Mouse (Mus musculus): ENCODE results near the gene Ahcyl1. TPM values are rescaled to one million over a fixed set of nuclear protein-coding genes. Genes with fewer than 3 reads are reported as not detected.

Ahcyl1 gene
- polyA plus RNA-seq (2015; fragmentation: Nextera tagmentation; extraction: Ambion mirVana), result 116 and 117 TPM in 2 replicates

DNA sequence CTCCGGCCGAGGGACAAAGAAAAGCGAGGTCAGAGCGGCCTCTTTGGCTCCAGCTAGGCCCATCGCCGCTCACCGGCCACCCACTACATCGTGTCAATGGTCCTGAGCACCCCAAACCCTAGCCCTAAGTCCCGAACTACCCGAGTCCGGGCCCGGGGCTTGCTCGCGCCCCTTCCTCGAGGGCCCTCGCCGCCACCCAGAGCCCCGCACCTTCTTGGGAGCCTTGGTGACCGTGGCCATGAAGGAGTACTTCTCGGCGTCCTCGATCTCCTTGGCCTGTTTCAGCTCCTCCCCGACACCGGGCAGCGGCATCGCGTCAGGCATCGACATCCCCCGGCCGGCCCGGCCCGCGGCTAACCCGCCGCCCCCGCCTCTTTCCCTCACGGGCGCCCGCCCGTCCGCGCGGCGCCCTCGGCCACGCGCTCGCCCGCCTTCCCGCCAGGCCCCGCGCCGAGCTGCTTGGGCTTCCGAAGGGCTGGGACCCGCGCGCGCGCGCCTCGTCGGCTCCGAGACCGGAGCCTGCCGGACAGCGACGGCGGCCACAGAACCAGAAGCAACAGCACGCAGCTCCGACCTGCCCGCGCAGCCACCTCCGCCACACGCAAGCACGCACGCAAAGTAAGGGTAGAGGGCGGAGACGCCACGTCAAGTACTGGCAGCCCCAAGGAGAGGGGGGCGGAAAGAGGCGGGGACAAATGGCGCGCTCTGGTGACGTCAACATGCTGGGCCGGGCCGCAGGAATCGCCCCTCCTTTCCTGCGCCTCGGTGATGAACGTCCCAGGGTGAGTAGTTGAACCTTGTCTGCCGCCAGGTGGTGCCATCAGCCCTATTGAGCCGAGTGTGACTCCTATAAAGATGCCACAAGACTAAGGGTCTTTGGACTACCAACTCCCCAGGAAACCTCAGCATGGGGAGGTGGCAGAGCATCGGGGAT, at the start of gene Ahcyl1:
Gene Ahcyl1, minus strand, starts transcription at position 613 of the 934 bp plus-strand sequence.
- peak; percentile 99 for ATAC-seq
- H3K4me3 ChIP-seq (ENCODE audit: low read length), result peak within 1 kb of the TSS; percentile 79
- H3K36me3 ChIP-seq (ENCODE audit: control insufficient read depth, insufficient read depth, low read length), result no peaks in the 10 kb centered on the region
- peak within 1 kb of the TSS; percentile 95 for H3K27ac ChIP-seq (ENCODE audit: low read depth, low read length)
- H3K4me1 ChIP-seq (ENCODE audit: control insufficient read depth, insufficient read depth, low read depth, low read length), result peaks cover 30% of the 10 kb centered on the region
- H3K27me3 ChIP-seq (replicated peaks; ENCODE audit: control insufficient read depth, insufficient read depth, low read length), result no peaks in the 10 kb centered on the region; the same call in 1 of the 2 replicates
- WGBS, result under 1% methylated on average over 93 of the region's 93 CpGs
- peak within 1 kb of the TSS; percentile 87 for H3K4me2 ChIP-seq (ENCODE audit: low read length)
- no peaks in the 10 kb centered on the region for H3K9me3 ChIP-seq (ENCODE audit: control insufficient read depth, low read length)
- H3K9ac ChIP-seq (ENCODE audit: low read depth, low read length), result peak within 1 kb of the TSS; percentile 92

DNA sequence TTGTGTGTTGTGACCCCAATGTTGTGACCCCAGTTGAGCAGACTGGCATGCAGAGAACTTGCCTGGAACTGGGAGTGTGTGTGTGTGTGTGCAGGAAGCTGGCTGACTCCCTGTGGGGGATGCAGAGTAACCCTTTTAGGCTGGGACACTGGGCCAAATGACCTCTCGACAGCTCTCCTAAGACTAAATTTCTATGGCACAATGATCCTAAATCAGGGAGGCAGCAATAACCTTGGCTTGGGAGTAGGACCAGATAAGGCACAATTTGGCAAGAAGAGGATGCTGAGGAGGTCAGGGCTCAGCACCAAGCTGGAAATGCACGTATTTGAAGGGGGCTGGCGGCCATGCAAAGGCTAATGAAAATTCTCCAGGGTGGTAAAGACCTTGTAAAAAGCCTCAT, 49.7 kb upstream of the Ahcyl1 start:
- H3K4me1 ChIP-seq (ENCODE audit: control insufficient read depth, insufficient read depth, low read depth, low read length), result peaks cover 3% of the 10 kb centered on the region
- no peaks in the 10 kb centered on the region for H3K9me3 ChIP-seq (ENCODE audit: control insufficient read depth, low read length)
- no peak overlapping the region for H3K4me3 ChIP-seq (ENCODE audit: low read length)
- no peaks in the 10 kb centered on the region for H3K36me3 ChIP-seq (ENCODE audit: control insufficient read depth, insufficient read depth, low read length)
- H3K4me2 ChIP-seq (ENCODE audit: low read length), result no peak overlapping the region
- H3K9ac ChIP-seq (ENCODE audit: low read depth, low read length), result no peak overlapping the region
- ATAC-seq, result no peak
- no peak overlapping the region for H3K27ac ChIP-seq (ENCODE audit: low read depth, low read length)
- H3K27me3 ChIP-seq (replicated peaks; ENCODE audit: control insufficient read depth, insufficient read depth, low read length), result no peaks in the 10 kb centered on the region
- 83% methylated on average over 3 of the region's 3 CpGs for WGBS

DNA sequence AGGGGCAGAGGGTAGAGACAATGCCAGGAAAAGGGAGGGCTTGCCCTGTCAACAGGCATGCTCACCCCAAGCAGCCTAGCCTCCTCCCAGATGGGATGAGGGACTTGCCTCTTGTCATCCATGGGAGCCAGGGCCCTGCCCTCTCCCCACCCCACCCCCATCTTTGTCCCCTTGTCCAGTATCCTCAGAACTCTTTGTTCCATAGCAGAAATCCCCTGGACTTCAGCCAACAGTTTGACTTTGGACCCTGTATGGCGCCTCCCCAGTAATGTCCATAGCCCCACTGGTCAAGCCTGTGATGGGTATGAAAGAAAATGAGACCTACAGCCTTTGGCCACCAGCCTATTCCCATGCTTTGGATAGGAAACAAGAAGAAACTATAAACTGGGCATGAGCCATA, 47.3 kb upstream of the Ahcyl1 start:
- no peak overlapping the region for H3K9ac ChIP-seq (ENCODE audit: low read depth, low read length)
- peaks cover 18% of the 10 kb centered on the region for H3K4me1 ChIP-seq (ENCODE audit: control insufficient read depth, insufficient read depth, low read depth, low read length)
- H3K4me3 ChIP-seq (ENCODE audit: low read length), result no peak overlapping the region
- no peak overlapping the region for H3K27ac ChIP-seq (ENCODE audit: low read depth, low read length)
- H3K27me3 ChIP-seq (replicated peaks; ENCODE audit: control insufficient read depth, insufficient read depth, low read length), result no peaks in the 10 kb centered on the region
- 75% methylated on average over 1 of the region's 1 CpGs for WGBS
- H3K4me2 ChIP-seq (ENCODE audit: low read length), result no peak overlapping the region
- no peak for ATAC-seq
- no peaks in the 10 kb centered on the region for H3K36me3 ChIP-seq (ENCODE audit: control insufficient read depth, insufficient read depth, low read length)
- no peaks in the 10 kb centered on the region for H3K9me3 ChIP-seq (ENCODE audit: control insufficient read depth, low read length)

DNA sequence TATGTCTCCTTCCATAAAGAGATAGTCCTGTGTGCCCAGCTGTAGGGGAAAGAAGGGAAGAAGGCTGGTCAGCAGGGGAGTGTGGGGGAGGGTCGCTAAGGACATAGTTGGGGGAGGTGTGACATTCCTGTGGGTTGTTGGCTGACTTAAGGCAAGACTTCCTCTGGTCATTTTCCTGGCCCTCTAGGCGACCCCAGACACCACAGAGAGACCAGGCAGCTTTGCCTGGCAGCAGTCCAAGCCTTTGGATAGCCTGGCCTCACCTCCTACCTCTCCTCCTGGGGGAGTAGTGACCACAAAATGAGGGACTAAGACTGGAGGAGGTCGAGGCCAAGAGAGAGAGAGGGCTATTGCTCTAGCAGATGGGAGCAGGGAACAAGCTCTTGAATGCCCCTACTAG, 46.7 kb upstream of the Ahcyl1 start:
- Histone ChIP-seq H3K9ac (ENCODE audit: low read depth, low read length) (no peak overlapping the region), H3K4me2 (ENCODE audit: low read length) (no peak overlapping the region), H3K9me3 (ENCODE audit: control insufficient read depth, low read length) (no peaks in the 10 kb centered on the region), H3K27ac (ENCODE audit: low read depth, low read length) (no peak overlapping the region), H3K36me3 (ENCODE audit: control insufficient read depth, insufficient read depth, low read length) (no peaks in the 10 kb centered on the region), H3K4me3 (ENCODE audit: low read length) (no peak overlapping the region), H3K27me3 (replicated peaks; ENCODE audit: control insufficient read depth, insufficient read depth, low read length) (no peaks in the 10 kb centered on the region), H3K4me1 (ENCODE audit: control insufficient read depth, insufficient read depth, low read depth, low read length) (peaks cover 18% of the 10 kb centered on the region)
- 52% methylated on average over 3 of the region's 3 CpGs for WGBS
- no peak for ATAC-seq

DNA sequence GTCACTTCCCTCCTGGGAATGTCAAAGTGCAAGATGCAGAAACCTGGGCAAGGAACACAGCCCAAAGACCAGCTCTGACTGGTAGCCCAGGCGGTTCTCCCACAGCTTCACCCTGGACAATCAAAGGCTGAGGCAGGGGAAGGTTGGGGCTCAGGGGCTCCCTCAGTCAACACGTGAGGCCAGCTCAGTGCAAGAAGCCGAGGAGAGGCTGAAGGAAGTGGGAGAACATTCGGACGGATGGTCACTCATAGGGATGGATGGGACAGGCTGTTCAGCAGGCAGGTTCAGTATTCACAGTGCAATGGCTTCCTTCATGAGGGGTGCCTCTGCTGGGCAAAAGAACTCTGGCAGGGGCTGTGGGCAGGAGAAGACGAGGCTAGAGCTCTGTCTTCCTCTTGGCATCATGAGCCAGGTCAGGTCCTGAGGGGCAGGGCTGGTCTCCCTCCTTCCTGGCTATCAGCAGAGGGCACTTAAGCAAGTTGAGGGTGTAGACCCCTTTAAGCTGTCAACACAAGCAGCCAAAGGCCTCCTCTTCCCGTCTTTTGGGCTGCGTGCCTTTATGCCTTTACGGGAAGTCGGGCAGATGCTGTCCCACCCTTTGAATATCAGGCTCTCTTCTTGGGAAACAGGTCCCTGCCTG, 45.8 kb upstream of the Ahcyl1 start:
- 91% methylated on average over 10 of the region's 10 CpGs for WGBS
- Histone ChIP-seq H3K9ac (ENCODE audit: low read depth, low read length) (no peak overlapping the region), H3K36me3 (ENCODE audit: control insufficient read depth, insufficient read depth, low read length) (no peaks in the 10 kb centered on the region), H3K27ac (ENCODE audit: low read depth, low read length) (no peak overlapping the region; the same call in 1 of the 2 replicates), H3K4me1 (ENCODE audit: control insufficient read depth, insufficient read depth, low read depth, low read length) (peaks cover 18% of the 10 kb centered on the region), H3K4me2 (ENCODE audit: low read length) (no peak overlapping the region), H3K27me3 (replicated peaks; ENCODE audit: control insufficient read depth, insufficient read depth, low read length) (no peaks in the 10 kb centered on the region), H3K9me3 (ENCODE audit: control insufficient read depth, low read length) (no peaks in the 10 kb centered on the region), H3K4me3 (ENCODE audit: low read length) (no peak overlapping the region)
- ATAC-seq, result no peak

DNA sequence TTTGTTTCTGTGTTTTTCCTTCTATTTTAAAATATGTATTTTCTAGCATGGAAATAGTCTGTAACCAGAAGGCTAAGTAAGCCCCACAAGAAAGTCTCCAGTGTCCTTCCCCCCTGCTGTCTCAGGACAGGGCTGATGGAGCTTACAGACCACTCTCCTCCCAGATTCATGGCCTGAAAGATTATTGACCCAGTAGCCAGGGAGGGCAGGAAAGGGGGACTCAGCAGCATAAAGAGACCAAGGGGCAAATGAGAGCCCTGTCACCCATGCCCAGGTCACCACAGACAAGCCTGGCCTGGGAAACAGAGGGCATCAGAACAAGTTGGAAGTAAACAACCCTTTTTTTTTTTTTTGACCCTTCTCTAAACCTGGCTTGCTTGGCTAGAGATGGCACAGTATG, 45.0 kb upstream of the Ahcyl1 start:
- no peaks in the 10 kb centered on the region for H3K36me3 ChIP-seq (ENCODE audit: control insufficient read depth, insufficient read depth, low read length)
- H3K9ac ChIP-seq (ENCODE audit: low read depth, low read length), result no peak overlapping the region
- peaks cover 18% of the 10 kb centered on the region for H3K4me1 ChIP-seq (ENCODE audit: control insufficient read depth, insufficient read depth, low read depth, low read length)
- peak overlapping the region; percentile 64 for H3K27ac ChIP-seq (ENCODE audit: low read depth, low read length)
- H3K27me3 ChIP-seq (replicated peaks; ENCODE audit: control insufficient read depth, insufficient read depth, low read length), result no peaks in the 10 kb centered on the region
- no peak overlapping the region for H3K4me2 ChIP-seq (ENCODE audit: low read length)
- ATAC-seq, result no peak
- no peak overlapping the region for H3K4me3 ChIP-seq (ENCODE audit: low read length)
- no peaks in the 10 kb centered on the region for H3K9me3 ChIP-seq (ENCODE audit: control insufficient read depth, low read length)

DNA sequence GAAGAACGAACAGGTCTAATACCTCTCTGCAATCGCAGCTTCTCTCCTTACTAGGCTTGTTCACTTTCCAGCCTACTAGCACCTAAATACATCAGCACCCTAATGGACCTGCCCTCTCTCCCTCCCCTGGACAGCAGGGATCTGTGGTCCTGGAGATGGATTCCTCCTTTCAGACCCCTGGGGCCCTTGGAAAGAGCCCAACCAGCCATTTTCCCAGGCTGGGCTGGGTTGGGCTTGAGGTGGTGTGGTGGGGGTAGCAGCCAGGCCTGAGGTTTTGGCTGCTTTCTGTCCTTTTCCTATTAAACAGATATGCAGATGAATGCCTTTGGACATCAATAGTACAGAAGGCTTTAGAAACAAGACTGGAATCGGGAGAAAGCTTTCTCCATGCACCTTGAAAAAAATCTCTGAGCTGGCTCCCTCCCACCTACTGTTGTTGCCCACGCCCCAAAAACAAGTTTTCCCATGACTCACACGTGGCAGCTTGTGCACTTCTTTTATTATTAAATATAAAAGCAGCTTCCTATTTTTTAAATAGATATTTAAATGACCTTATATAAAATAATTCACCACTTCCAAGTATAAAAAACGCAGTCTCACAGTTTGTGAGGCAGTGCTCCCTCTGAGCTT, 44.3 kb upstream of the Ahcyl1 start:
- no peaks in the 10 kb centered on the region for H3K27me3 ChIP-seq (replicated peaks; ENCODE audit: control insufficient read depth, insufficient read depth, low read length)
- 0 out of 2 replicates have a peak overlapping the region, but pooled peaks have one; percentile 9 for H3K9ac ChIP-seq (ENCODE audit: low read depth, low read length)
- H3K4me1 ChIP-seq (ENCODE audit: control insufficient read depth, insufficient read depth, low read depth, low read length), result peaks cover 18% of the 10 kb centered on the region
- peak overlapping the region; percentile 64 for H3K27ac ChIP-seq (ENCODE audit: low read depth, low read length)
- no peaks in the 10 kb centered on the region for H3K9me3 ChIP-seq (ENCODE audit: control insufficient read depth, low read length)
- H3K4me3 ChIP-seq (ENCODE audit: low read length), result no peak overlapping the region
- H3K36me3 ChIP-seq (ENCODE audit: control insufficient read depth, insufficient read depth, low read length), result no peaks in the 10 kb centered on the region
- H3K4me2 ChIP-seq (ENCODE audit: low read length), result 0 out of 2 replicates have a peak overlapping the region, but pooled peaks have one; percentile 8
- ATAC-seq, result peak; percentile 88
- 6% methylated on average over 6 of the region's 6 CpGs for WGBS

DNA sequence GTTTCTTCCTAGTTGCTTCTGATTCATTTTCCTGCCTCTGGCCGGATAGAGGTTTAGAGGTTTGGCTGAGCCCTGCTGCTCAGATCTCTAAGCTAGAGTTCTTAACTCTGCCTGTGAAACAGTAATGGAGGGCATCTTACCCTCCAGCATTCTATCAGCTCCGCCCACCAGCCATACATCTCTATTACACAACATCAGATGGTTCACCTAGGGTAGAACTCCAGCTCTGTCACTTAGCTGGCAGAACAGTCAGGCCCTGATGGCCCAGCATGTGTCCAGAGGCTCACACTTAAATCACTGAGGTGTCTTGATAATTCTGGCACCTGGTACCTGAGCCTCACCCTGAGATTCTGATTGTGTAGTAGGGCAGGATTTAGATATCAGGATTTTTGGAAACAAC, 43.6 kb upstream of the Ahcyl1 start:
- ATAC-seq, result peak; percentile 9; the same call in 1 of the 2 replicates
- Histone ChIP-seq H3K9ac (ENCODE audit: low read depth, low read length) (no peak overlapping the region), H3K4me2 (ENCODE audit: low read length) (no peak overlapping the region), H3K4me3 (ENCODE audit: low read length) (no peak overlapping the region), H3K27me3 (replicated peaks; ENCODE audit: control insufficient read depth, insufficient read depth, low read length) (no peaks in the 10 kb centered on the region), H3K9me3 (ENCODE audit: control insufficient read depth, low read length) (no peaks in the 10 kb centered on the region), H3K36me3 (ENCODE audit: control insufficient read depth, insufficient read depth, low read length) (no peaks in the 10 kb centered on the region), H3K4me1 (ENCODE audit: control insufficient read depth, insufficient read depth, low read depth, low read length) (peaks cover 18% of the 10 kb centered on the region), H3K27ac (ENCODE audit: low read depth, low read length) (peak overlapping the region; percentile 64)
- WGBS, result 79% methylated on average over 2 of the region's 2 CpGs

DNA sequence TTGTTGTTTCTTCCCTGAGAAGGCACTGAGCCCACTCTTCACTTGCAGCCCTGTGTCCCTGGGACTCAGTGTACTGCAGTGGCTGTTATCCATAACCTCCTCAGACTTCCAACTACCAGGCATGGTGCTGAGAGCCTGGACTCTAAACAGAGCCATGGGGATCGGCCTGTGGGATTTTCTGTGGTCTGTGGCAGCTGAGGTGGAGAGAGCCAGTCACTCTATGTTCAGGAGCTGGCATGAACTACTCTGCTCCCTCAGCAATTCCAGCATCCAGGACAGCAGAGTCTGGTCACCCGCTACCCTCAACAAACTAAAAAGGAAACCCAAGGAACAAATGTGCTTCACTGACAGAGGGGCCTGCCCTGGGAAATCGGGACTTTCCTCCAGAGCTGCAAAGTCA, 43.1 kb upstream of the Ahcyl1 start:
- no peaks in the 10 kb centered on the region for H3K9me3 ChIP-seq (ENCODE audit: control insufficient read depth, low read length)
- no peaks in the 10 kb centered on the region for H3K27me3 ChIP-seq (replicated peaks; ENCODE audit: control insufficient read depth, insufficient read depth, low read length)
- no peak overlapping the region for H3K4me2 ChIP-seq (ENCODE audit: low read length)
- H3K27ac ChIP-seq (ENCODE audit: low read depth, low read length), result peak overlapping the region; percentile 23; the same call in 1 of the 2 replicates
- WGBS, result 83% methylated on average over 3 of the region's 3 CpGs
- no peaks in the 10 kb centered on the region for H3K36me3 ChIP-seq (ENCODE audit: control insufficient read depth, insufficient read depth, low read length)
- no peak overlapping the region for H3K4me3 ChIP-seq (ENCODE audit: low read length)
- no peak overlapping the region for H3K9ac ChIP-seq (ENCODE audit: low read depth, low read length)
- ATAC-seq, result no peak
- peaks cover 18% of the 10 kb centered on the region for H3K4me1 ChIP-seq (ENCODE audit: control insufficient read depth, insufficient read depth, low read depth, low read length)

All from hindbrain, embryonic 16.5 days (tissue).